Mouse (Mus musculus) forebrain, embryonic 10.5 days (tissue): ENCODE measurements around the gene Acot10. TPM values are rescaled to one million over a fixed set of nuclear protein-coding genes. Genes with fewer than 3 reads are reported as not detected.
"Not testable (repeated sequence)": the region's sequence is repeated elsewhere in the genome, so short reads cannot be mapped to it uniquely, and the experiment has no call there.

Experiments used
- DNase-seq: peaks from one replicate; pipeline ENCODE4 v3.0.0-alpha.2; 2017; ENCODE audit warnings: low spot score; ENCODE audit errors: extremely low spot score
- H3K27ac ChIP-seq: fragments of 300-500 bp; sonication (generic); 2 replicates; pipeline ENCODE4 v1.5.1; 2016; ENCODE audit warnings: mild to moderate bottlenecking
- H3K27me3 ChIP-seq: fragments of 300-500 bp; sonication (generic); 2 replicates; pipeline ENCODE4 v1.6.1; 2016; ENCODE audit warnings: mild to moderate bottlenecking; ENCODE audit not compliant: poor library complexity, severe bottlenecking
- H3K36me3 ChIP-seq: fragments of 300-500 bp; sonication (generic); replicated peaks from 2 replicates; pipeline ENCODE4 v1.6.1; 2016; ENCODE audit warnings: mild to moderate bottlenecking, moderate library complexity
- H3K4me1 ChIP-seq: fragments of 300-500 bp; sonication (generic); 2 replicates; pipeline ENCODE4 v1.6.1; 2016
- H3K4me3 ChIP-seq: fragments of 300-500 bp; sonication (generic); 2 replicates; pipeline ENCODE4 v1.5.1; 2016; ENCODE audit warnings: mild to moderate bottlenecking, moderate library complexity
- H3K9me3 ChIP-seq: fragments of 300-500 bp; sonication (generic); 2 replicates; pipeline ENCODE4 v1.6.1; 2016; ENCODE audit warnings: mild to moderate bottlenecking, moderate library complexity
- WGBS: fragments of 180-500 bp; shearing (Covaris S2); methylation state at CpG from one replicate; pipeline ENCODE4 v1.1.7; 2016; 5-methylcytosine and 5-hydroxymethylcytosine counted together
- polyA plus RNA-seq: library from polyadenylated mRNA; unstranded; fragments of >200 nt; fragmentation: Nextera tagmentation; extraction: Ambion mirVana; gene quantifications from 2 replicates; pipeline ENCODE4 v1.2.1, GENCODE M21; 2016

Acot10 gene
- polyA plus RNA-seq: 0.14 TPM in 1 of 2 replicates, not detected in the other

DNA sequence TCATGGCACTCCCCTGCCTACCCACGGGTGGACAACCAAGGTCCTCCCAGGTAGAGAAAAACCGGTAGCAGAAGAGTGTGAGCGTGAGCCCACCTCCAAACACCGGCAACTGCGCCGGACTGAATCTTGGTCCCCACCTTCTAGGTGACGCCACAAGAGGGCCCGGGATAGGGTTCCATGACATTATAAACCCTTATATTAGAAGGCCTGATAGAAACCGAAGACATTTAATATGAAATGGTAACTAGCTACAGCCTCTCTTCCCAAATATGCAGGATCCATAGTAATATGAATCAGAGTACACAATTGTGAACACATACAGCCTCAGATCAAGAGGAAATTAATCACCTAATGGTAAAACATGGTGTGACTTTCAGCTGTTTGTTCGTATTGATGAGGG is at the start of gene Acot10:
Gene Acot10 (minus strand): TSS at position 101 of the 400 bp plus-strand sequence.
- H3K27me3 ChIP-seq: no peaks in the 10 kb centered on the region
- no peaks in the 10 kb centered on the region for H3K4me1 ChIP-seq
- H3K27ac ChIP-seq: no peak within 1 kb of the TSS
- DNase-seq: no peak
- H3K9me3 ChIP-seq: no peaks in the 10 kb centered on the region
- no peak within 1 kb of the TSS for H3K4me3 ChIP-seq
- WGBS: 91% methylated on average over 10 of the region's 10 CpGs
- no peaks in the 10 kb centered on the region for H3K36me3 ChIP-seq

- H3K9me3 ChIP-seq: no peaks in the 10 kb centered on the region
- no peaks in the 10 kb centered on the region for H3K4me1 ChIP-seq
- DNase-seq: no peak
- WGBS: 90% methylated on average over 4 of the region's 4 CpGs
- no peaks in the 10 kb centered on the region for H3K27me3 ChIP-seq
- H3K27ac ChIP-seq: no peak overlapping the region
- no peaks in the 10 kb centered on the region for H3K36me3 ChIP-seq
- H3K4me3 ChIP-seq: no peak overlapping the region
These were observed 45.3 kb upstream of the Acot10 start for GRCm38 (mm10) chr15:20711859-20712258.

DNA sequence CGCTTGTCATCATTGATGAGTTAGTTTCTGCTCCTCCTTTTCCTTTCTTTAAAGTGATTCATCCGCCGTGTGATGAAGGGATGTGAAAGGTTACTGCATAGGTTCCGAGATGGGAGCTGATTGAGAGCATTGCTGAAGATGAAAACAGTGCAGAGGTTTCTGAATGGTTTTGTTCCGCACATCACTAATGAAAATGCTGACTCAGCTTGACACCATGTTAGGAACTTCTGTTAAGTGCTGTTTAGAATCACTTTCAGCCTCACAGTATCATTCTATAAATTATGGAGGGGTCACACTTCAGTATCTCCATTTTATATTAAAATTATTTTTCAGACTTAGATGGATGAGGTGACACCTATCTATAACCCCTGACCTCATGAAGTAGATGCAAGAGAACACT is 29.7 kb upstream of the Acot10 start:
- H3K9me3 ChIP-seq: no peaks in the 10 kb centered on the region
- H3K36me3 ChIP-seq: no peaks in the 10 kb centered on the region
- H3K4me1 ChIP-seq: no peaks in the 10 kb centered on the region
- H3K27ac ChIP-seq: no peak overlapping the region
- 88% methylated on average over 5 of the region's 5 CpGs for WGBS
- DNase-seq: no peak
- H3K4me3 ChIP-seq: no peak overlapping the region
- no peaks in the 10 kb centered on the region for H3K27me3 ChIP-seq

DNA sequence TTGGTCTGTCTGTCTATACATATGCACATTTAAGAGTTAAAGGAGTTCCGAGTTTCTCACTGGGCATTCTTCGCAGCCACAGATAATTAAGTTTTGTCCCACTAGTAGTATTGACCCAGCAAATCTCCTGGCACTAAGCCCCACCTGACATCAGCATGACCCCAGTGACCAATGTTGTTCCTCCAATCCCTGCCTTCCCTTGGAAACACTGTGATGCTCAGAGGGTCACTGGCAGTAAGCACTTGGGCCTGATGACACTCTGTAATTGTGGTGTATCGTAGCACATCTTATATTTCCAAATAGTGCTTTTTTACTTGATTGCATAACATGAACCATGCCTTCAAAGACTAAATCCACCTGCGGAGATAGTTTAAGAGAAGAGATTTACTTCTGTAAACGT is 17.6 kb upstream of the Acot10 start:
- H3K27me3 ChIP-seq: no peaks in the 10 kb centered on the region
- peaks cover 7% of the 10 kb centered on the region for H3K4me1 ChIP-seq
- no peak for DNase-seq
- H3K4me3 ChIP-seq: no peak overlapping the region
- WGBS: 63% methylated on average over 5 of the region's 5 CpGs
- H3K36me3 ChIP-seq: no peaks in the 10 kb centered on the region
- no peaks in the 10 kb centered on the region for H3K9me3 ChIP-seq
- H3K27ac ChIP-seq: no peak overlapping the region

DNA sequence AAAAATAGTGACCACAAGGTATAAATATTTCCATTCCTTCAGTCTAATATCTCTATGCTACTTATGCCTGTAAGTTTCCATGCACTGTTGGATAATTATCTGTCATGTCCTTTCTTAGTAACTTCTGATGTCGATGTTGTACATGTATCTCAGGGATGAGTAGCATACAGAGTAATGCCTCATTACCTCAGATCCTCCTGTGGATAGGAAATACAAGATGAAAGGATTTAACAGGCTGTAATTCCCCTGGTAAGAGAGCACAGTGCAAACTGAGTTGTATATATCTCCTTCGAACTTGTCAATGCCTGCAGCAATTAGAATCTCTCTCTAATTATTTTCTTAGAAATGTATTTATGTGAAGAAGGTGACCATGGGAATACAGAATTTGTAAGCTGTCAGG is 16.2 kb upstream of the Acot10 start:
- Histone ChIP-seq H3K36me3 (no peaks in the 10 kb centered on the region), H3K4me1 (peaks cover 7% of the 10 kb centered on the region), H3K27me3 (no peaks in the 10 kb centered on the region), H3K4me3 (no peak overlapping the region), H3K27ac (no peak overlapping the region), H3K9me3 (no peaks in the 10 kb centered on the region)
- no peak for DNase-seq
- 89% methylated on average over 2 of the region's 2 CpGs for WGBS

- DNase-seq, H3K36me3 ChIP-seq, H3K27ac ChIP-seq, H3K4me3 ChIP-seq, H3K9me3 ChIP-seq, H3K4me1 ChIP-seq, H3K27me3 ChIP-seq: not testable (repeated sequence)
- WGBS: 78% methylated on average over 2 of the region's 2 CpGs
These were observed 3.0 kb upstream of the Acot10 start for GRCm38 (mm10) chr15:20669507-20669906.

- Histone ChIP-seq H3K36me3 (no peaks in the 10 kb centered on the region), H3K9me3 (no peaks in the 10 kb centered on the region), H3K4me3 (no peak overlapping the region), H3K4me1 (no peaks in the 10 kb centered on the region), H3K27ac (no peak overlapping the region), H3K27me3 (no peaks in the 10 kb centered on the region)
- no peak for DNase-seq
- 70% methylated on average over 1 of the region's 1 CpGs for WGBS
These were observed 1.4 kb upstream of the Acot10 start for GRCm38 (mm10) chr15:20667989-20668388.

DNA sequence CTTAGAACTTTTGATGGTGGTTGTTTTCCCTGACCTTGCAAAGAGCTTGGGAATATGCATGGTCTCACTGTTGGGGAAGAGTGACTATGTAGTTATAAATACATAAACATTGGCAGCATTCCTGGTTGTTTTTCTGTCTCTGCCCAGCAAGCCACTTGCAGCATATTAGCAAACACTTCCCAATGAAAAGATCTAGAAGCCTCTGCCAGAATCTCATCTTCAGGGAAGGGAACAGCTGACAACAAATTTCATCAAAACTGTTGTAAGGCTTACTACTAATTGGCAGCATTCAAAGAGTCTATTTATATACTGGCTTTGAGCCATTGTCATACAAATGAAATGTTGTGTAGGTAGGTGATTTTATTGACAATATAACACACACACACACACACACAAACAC is 800 bp upstream of the Acot10 start:
- no peak overlapping the region for H3K27ac ChIP-seq
- H3K27me3 ChIP-seq: no peaks in the 10 kb centered on the region
- no peak for DNase-seq
- H3K4me1 ChIP-seq: no peaks in the 10 kb centered on the region
- no peaks in the 10 kb centered on the region for H3K9me3 ChIP-seq
- no peaks in the 10 kb centered on the region for H3K36me3 ChIP-seq
- H3K4me3 ChIP-seq: no peak overlapping the region

DNA sequence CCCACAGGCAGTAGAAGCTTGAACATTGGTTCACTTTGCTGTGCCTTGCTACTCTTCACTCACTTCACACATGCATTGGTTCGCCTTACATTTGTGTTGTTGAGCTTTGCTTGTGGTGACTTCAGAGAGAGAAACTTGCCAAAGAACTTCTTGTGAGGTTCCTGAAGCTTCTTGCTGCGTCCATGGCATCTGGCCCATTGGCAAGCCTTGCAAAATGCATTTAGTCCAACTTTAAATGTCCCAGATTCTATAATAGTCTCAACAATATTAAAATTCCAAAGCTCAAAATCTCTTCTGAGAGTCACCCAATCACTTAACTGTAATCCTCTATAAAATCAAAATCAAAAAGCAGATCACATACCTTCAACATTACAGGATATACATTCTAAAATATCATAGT is 6.3 kb downstream of the Acot10 start:
- Histone ChIP-seq H3K4me1 (no peaks in the 10 kb centered on the region), H3K27me3 (no peaks in the 10 kb centered on the region), H3K9me3 (no peaks in the 10 kb centered on the region), H3K27ac (no peak overlapping the region), H3K4me3 (no peak overlapping the region), H3K36me3 (no peaks in the 10 kb centered on the region)
- DNase-seq: no peak
- WGBS: 85% methylated on average over 2 of the region's 2 CpGs

GRCm38 (mm10) chr15:20642905-20643414 is 23.6 kb downstream of the Acot10 start:
- Histone ChIP-seq H3K4me3 (no peak overlapping the region), H3K4me1 (no peaks in the 10 kb centered on the region), H3K36me3 (no peaks in the 10 kb centered on the region), H3K27me3 (no peaks in the 10 kb centered on the region), H3K27ac (no peak overlapping the region), H3K9me3 (no peaks in the 10 kb centered on the region)
- 89% methylated on average over 3 of the region's 3 CpGs for WGBS
- no peak for DNase-seq

- Histone ChIP-seq H3K36me3 (no peaks in the 10 kb centered on the region), H3K4me3 (no peak overlapping the region), H3K27ac (no peak overlapping the region), H3K27me3 (no peaks in the 10 kb centered on the region), H3K9me3 (no peaks in the 10 kb centered on the region), H3K4me1 (no peaks in the 10 kb centered on the region)
- WGBS: 88% methylated on average over 2 of the region's 2 CpGs
- DNase-seq: no peak
These were observed 27.4 kb downstream of the Acot10 start for GRCm38 (mm10) chr15:20639155-20639554.

DNA sequence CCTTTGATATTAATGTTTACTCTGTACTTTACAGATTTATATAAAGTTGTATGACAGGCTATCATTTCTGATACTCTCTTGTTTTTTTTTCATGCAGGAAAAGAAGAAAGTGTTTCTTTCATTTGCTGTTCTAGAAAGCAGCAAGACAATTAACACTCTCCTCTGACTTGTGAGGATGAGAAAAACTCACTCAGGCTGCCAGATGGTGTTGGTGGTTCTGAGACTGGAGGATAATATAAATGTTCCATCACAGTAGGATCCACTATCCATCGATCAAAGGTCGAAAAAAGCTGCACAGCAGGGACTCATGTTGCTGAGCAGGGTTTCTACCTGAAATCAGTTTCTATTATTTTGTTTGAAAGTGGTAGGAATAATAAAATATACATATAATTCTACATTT is 32.0 kb downstream of the Acot10 start:
- H3K27me3 ChIP-seq: no peaks in the 10 kb centered on the region
- WGBS: 86% methylated on average over 2 of the region's 2 CpGs
- no peaks in the 10 kb centered on the region for H3K4me1 ChIP-seq
- H3K9me3 ChIP-seq: no peaks in the 10 kb centered on the region
- H3K27ac ChIP-seq: no peak overlapping the region
- H3K36me3 ChIP-seq: no peaks in the 10 kb centered on the region
- no peak for DNase-seq
- no peak overlapping the region for H3K4me3 ChIP-seq
